Mouse (Mus musculus): ENCODE measurements around the gene Shb. TPM values are rescaled to one million over a fixed set of nuclear protein-coding genes. Genes with fewer than 3 reads are reported as not detected.

Gene Shb
- total RNA-seq, 2 experiments from 2014 or later: 13.1 to 18.7 TPM

GRCm38 (mm10) chr4:45529201-45529985 lies 2.9 kb downstream of the Shb start:
- DNase-seq (ENCODE audit: extremely low spot score in 1 of 2, low spot score in 2 of 2): no peak
- intact Hi-C loops (cut with DNase I): loop anchor here (5.0 kb wide), 2 partner anchors 92 to 107 kb away; no protein-coding TSS in a partner anchor

GRCm38 (mm10) chr4:45528355-45529198 lies 3.7 kb downstream of the Shb start:
- intact Hi-C loops (cut with DNase I): loop anchor here (5.0 kb wide), 2 partner anchors 91 to 106 kb away; no protein-coding TSS in a partner anchor
- DNase-seq (ENCODE audit: extremely low spot score in 1 of 2, low spot score in 2 of 2): no peak

- DNase-seq (ENCODE audit: extremely low spot score in 1 of 2, low spot score in 2 of 2): peak in 1 of 2 experiments; percentile 49
- intact Hi-C loops (cut with DNase I): loop anchor here (5.0 kb wide), 2 partner anchors 90 to 105 kb away; no protein-coding TSS in a partner anchor
Observed at GRCm38 (mm10) chr4:45527562-45528354, 4.5 kb downstream of the Shb start.

GRCm38 (mm10) chr4:45526846-45527561 lies 5.3 kb downstream of the Shb start:
- no peak for DNase-seq (ENCODE audit: extremely low spot score in 1 of 2, low spot score in 2 of 2)
- intact Hi-C loops (cut with DNase I): loop anchor here (5.0 kb wide), 2 partner anchors 90 to 105 kb away; no protein-coding TSS in a partner anchor

- intact Hi-C loops (cut with DNase I): loop anchor here (5.0 kb wide), 2 partner anchors 89 to 104 kb away; no protein-coding TSS in a partner anchor
- no peak for DNase-seq (ENCODE audit: extremely low spot score in 1 of 2, low spot score in 2 of 2)
Observed at GRCm38 (mm10) chr4:45526175-45526574, 6.1 kb downstream of the Shb start.

GRCm38 (mm10) chr4:45525541-45525940 lies 6.7 kb downstream of the Shb start:
- intact Hi-C loops (cut with DNase I): loop anchor here (5.0 kb wide), 2 partner anchors 88 to 103 kb away; no protein-coding TSS in a partner anchor
- no peak for DNase-seq (ENCODE audit: extremely low spot score in 1 of 2, low spot score in 2 of 2)

GRCm38 (mm10) chr4:45524602-45525001 lies 7.7 kb downstream of the Shb start:
- intact Hi-C loops (cut with DNase I): loop anchor here (5.0 kb wide), 2 partner anchors 87 to 102 kb away; no protein-coding TSS in a partner anchor
- no peak for DNase-seq (ENCODE audit: extremely low spot score in 1 of 2, low spot score in 2 of 2)

GRCm38 (mm10) chr4:45523360-45523759 lies 8.9 kb downstream of the Shb start:
- intact Hi-C loops (cut with DNase I): no loop called here
- DNase-seq (ENCODE audit: extremely low spot score in 1 of 2, low spot score in 2 of 2): no peak

- intact Hi-C loops (cut with DNase I): no loop called here
Observed at GRCm38 (mm10) chr4:45522956-45523355, 9.3 kb downstream of the Shb start.

GRCm38 (mm10) chr4:45522583-45522900 lies 9.7 kb downstream of the Shb start:
- intact Hi-C loops (cut with DNase I): no loop called here
- DNase-seq (ENCODE audit: extremely low spot score in 1 of 2, low spot score in 2 of 2): no peak

More at GRCm38 (mm10) chr4:45522956-45523355, 9.3 kb downstream of the Shb start:
- no peak for DNase-seq (ENCODE audit: extremely low spot score in 1 of 2, low spot score in 2 of 2)

GRCm38 (mm10) chr4:45521705-45522582 lies 10.3 kb downstream of the Shb start:
- no peak for DNase-seq (ENCODE audit: extremely low spot score in 1 of 2, low spot score in 2 of 2)
- intact Hi-C loops (cut with DNase I): no loop called here

- DNase-seq (ENCODE audit: extremely low spot score in 1 of 2, low spot score in 2 of 2): no peak
- intact Hi-C loops (cut with DNase I): no loop called here
Observed at GRCm38 (mm10) chr4:45520375-45520774, 11.9 kb downstream of the Shb start.

GRCm38 (mm10) chr4:45517399-45517798 lies 14.9 kb downstream of the Shb start:
- intact Hi-C loops (cut with DNase I): loop anchor here (5.0 kb wide), 1 partner anchor 40 kb away; no protein-coding TSS in a partner anchor

GRCm38 (mm10) chr4:45515894-45516293 lies 16.4 kb downstream of the Shb start:
- DNase-seq (ENCODE audit: extremely low spot score in 1 of 2, low spot score in 2 of 2): no peak
- intact Hi-C loops (cut with DNase I): loop anchor here (5.0 kb wide), 1 partner anchor 39 kb away; no protein-coding TSS in a partner anchor

More at GRCm38 (mm10) chr4:45517399-45517798, 14.9 kb downstream of the Shb start:
- DNase-seq (ENCODE audit: extremely low spot score in 1 of 2, low spot score in 2 of 2): no peak

- DNase-seq (ENCODE audit: extremely low spot score in 1 of 2, low spot score in 2 of 2): peak in 1 of 2 experiments; percentile 59
- intact Hi-C loops (cut with DNase I): no loop called here
Observed at GRCm38 (mm10) chr4:45514406-45514805, 17.9 kb downstream of the Shb start.

- DNase-seq (ENCODE audit: extremely low spot score in 1 of 2, low spot score in 2 of 2): peak in 1 of 2 experiments; percentile 80
- intact Hi-C loops (cut with DNase I): no loop called here
Observed at GRCm38 (mm10) chr4:45513791-45514293, 18.4 kb downstream of the Shb start.

- intact Hi-C loops (cut with DNase I): no loop called here
- DNase-seq (ENCODE audit: extremely low spot score in 1 of 2, low spot score in 2 of 2): no peak
Observed at GRCm38 (mm10) chr4:45513340-45513739, 18.9 kb downstream of the Shb start.
